Mouse (Mus musculus): ENCODE data around the gene Nt5dc2. TPM values are rescaled to one million over a fixed set of nuclear protein-coding genes. Genes with fewer than 3 reads are reported as not detected.

Nt5dc2 gene
- total RNA-seq (2015) (90.7 and 110 TPM in 2 replicates), total RNA-seq (2017) (136 and 153 TPM in 2 replicates)

- ATAC-seq (replicated peaks; ENCODE audit: poor library complexity) = peak; percentile 46
These were observed at the start of gene Nt5dc2 for GRCm38 (mm10) chr14:31130236-31131220. Nt5dc2 (plus strand) TSS chr14:31131053.

- ATAC-seq (replicated peaks; ENCODE audit: poor library complexity) = no peak
These were observed 49.7 kb upstream of the Nt5dc2 start for GRCm38 (mm10) chr14:31081147-31081546.

- ATAC-seq (replicated peaks; ENCODE audit: poor library complexity) = no peak
These were observed 43.4 kb upstream of the Nt5dc2 start for GRCm38 (mm10) chr14:31087433-31087832.

GRCm38 (mm10) chr14:31088515-31088914 lies 42.3 kb upstream of the Nt5dc2 start:
- no peak for ATAC-seq (replicated peaks; ENCODE audit: poor library complexity)

GRCm38 (mm10) chr14:31089918-31090317 lies 40.9 kb upstream of the Nt5dc2 start:
- ATAC-seq (replicated peaks; ENCODE audit: poor library complexity) = no peak

GRCm38 (mm10) chr14:31105156-31105555 lies 25.7 kb upstream of the Nt5dc2 start:
- no peak for ATAC-seq (replicated peaks; ENCODE audit: poor library complexity)

- peak; percentile 96 for ATAC-seq (replicated peaks; ENCODE audit: poor library complexity)
These were observed 20.2 kb upstream of the Nt5dc2 start for GRCm38 (mm10) chr14:31110613-31111012.

- ATAC-seq (replicated peaks; ENCODE audit: poor library complexity) = no peak
These were observed 18.7 kb upstream of the Nt5dc2 start for GRCm38 (mm10) chr14:31112187-31112586.

- ATAC-seq (replicated peaks; ENCODE audit: poor library complexity) = 0 out of 2 replicates have a peak, but pooled peaks have one; percentile 42
These were observed 16.8 kb upstream of the Nt5dc2 start for GRCm38 (mm10) chr14:31114011-31114410.

- ATAC-seq (replicated peaks; ENCODE audit: poor library complexity) = no peak
These were observed 15.3 kb upstream of the Nt5dc2 start for GRCm38 (mm10) chr14:31115522-31115921.

GRCm38 (mm10) chr14:31125106-31126075 lies 5.5 kb upstream of the Nt5dc2 start:
- no peak for ATAC-seq (replicated peaks; ENCODE audit: poor library complexity)

GRCm38 (mm10) chr14:31126826-31127225 lies 4.0 kb upstream of the Nt5dc2 start:
- ATAC-seq (replicated peaks; ENCODE audit: poor library complexity) = no peak

- peak; percentile 21 for ATAC-seq (replicated peaks; ENCODE audit: poor library complexity)
These were observed 2.6 kb upstream of the Nt5dc2 start for GRCm38 (mm10) chr14:31128101-31128825.

- ATAC-seq (replicated peaks; ENCODE audit: poor library complexity) = peak; percentile 79
These were observed 2.0 kb upstream of the Nt5dc2 start, which contains the start of gene Smim4 for GRCm38 (mm10) chr14:31128826-31129219. Smim4 (minus strand) TSS chr14:31128956.

GRCm38 (mm10) chr14:31129326-31130235 lies 1.3 kb upstream of the Nt5dc2 start:
- ATAC-seq (replicated peaks; ENCODE audit: poor library complexity) = no peak

- ATAC-seq (replicated peaks; ENCODE audit: poor library complexity) = no peak
These were observed 494 bp downstream of the Nt5dc2 start for GRCm38 (mm10) chr14:31131272-31131821.

GRCm38 (mm10) chr14:31132031-31132430 lies 1.2 kb downstream of the Nt5dc2 start:
- ATAC-seq (replicated peaks; ENCODE audit: poor library complexity) = peak; percentile 24

- no peak for ATAC-seq (replicated peaks; ENCODE audit: poor library complexity)
These were observed 1.7 kb downstream of the Nt5dc2 start for GRCm38 (mm10) chr14:31132491-31132975.

Measured in megakaryocyte progenitor cell, adult 5-6 weeks (primary cell).